Mouse (Mus musculus) hindbrain, embryonic 15.5 days (tissue): Measurements from ENCODE around the gene Akap14. TPM values are rescaled to one million over a fixed set of nuclear protein-coding genes. Genes with fewer than 3 reads are reported as not detected.
A peak's percentile ranks its signal among the peaks of the same experiment; 100 is the strongest.
"Not testable (repeated sequence)": the region's sequence is repeated elsewhere in the genome, so short reads cannot be mapped to it uniquely, and the experiment has no call there.

Experiments
- ATAC-seq: fragments of 200-750 bp; cut with Nextera tagmentation; 2 replicates; pipeline ENCODE4 v1.8.0; 2017; ENCODE audit warnings: low read depth, moderate number of reproducible peaks, moderate TSS enrichment; ENCODE audit not compliant: low FRiP score
- H3K27ac ChIP-seq: fragments of 300-500 bp; sonication (generic); replicated peaks from 2 replicates; pipeline ENCODE4 v1.5.1; 2015; ENCODE audit warnings: mild to moderate bottlenecking, inconsistent platforms
- H3K27me3 ChIP-seq: fragments of 300-500 bp; sonication (generic); 2 replicates; pipeline ENCODE4 v1.6.1; 2015; ENCODE audit warnings: control low read depth, inconsistent platforms
- H3K36me3 ChIP-seq: fragments of 300-500 bp; sonication (generic); 2 replicates; pipeline ENCODE4 v1.6.1; 2015; ENCODE audit warnings: control low read depth, inconsistent platforms
- H3K4me1 ChIP-seq: fragments of 300-500 bp; sonication (generic); replicated peaks from 2 replicates; pipeline ENCODE4 v1.6.1; 2015; ENCODE audit warnings: control low read depth, inconsistent platforms
- H3K4me2 ChIP-seq: fragments of 300-500 bp; sonication (generic); 2 replicates; pipeline ENCODE4 v1.6.1; 2015; ENCODE audit warnings: moderate library complexity, mild to moderate bottlenecking, inconsistent platforms
- H3K4me3 ChIP-seq: fragments of 300-500 bp; sonication (generic); 2 replicates; pipeline ENCODE4 v1.5.1; 2015; ENCODE audit warnings: mild to moderate bottlenecking, inconsistent platforms
- H3K9ac ChIP-seq: fragments of 300-500 bp; sonication (generic); 2 replicates; pipeline ENCODE4 v1.6.1; 2015; ENCODE audit warnings: inconsistent platforms
- H3K9me3 ChIP-seq: fragments of 300-500 bp; sonication (generic); 2 replicates; pipeline ENCODE4 v1.6.1; 2016; ENCODE audit warnings: control low read depth, inconsistent platforms
- WGBS: fragments of 180-500 bp; shearing (Covaris S2); methylation state at CpG from one replicate; pipeline ENCODE4 v1.1.7; 2015; 5-methylcytosine and 5-hydroxymethylcytosine counted together
- polyA plus RNA-seq: library from polyadenylated mRNA; unstranded; fragments of >200 nt; fragmentation: Nextera tagmentation; extraction: Ambion mirVana; gene quantifications from 2 replicates; pipeline ENCODE4 v1.2.1, GENCODE M21; 2015

The Akap14 gene
- polyA plus RNA-seq, 1 experiment from 2014 or later, result 0.22 TPM

GRCm38 (mm10) chrX:37144498-37144897 is 24.1 kb downstream of the Akap14 start:
- H3K27ac ChIP-seq, H3K4me2 ChIP-seq, H3K4me1 ChIP-seq, H3K4me3 ChIP-seq, H3K9me3 ChIP-seq, ATAC-seq, H3K9ac ChIP-seq, H3K27me3 ChIP-seq: not testable (repeated sequence)
- peaks cover 12% of the 10 kb centered on the region for H3K36me3 ChIP-seq
- WGBS, result 70% methylated on average over 2 of the region's 4 CpGs

- no peaks in the 10 kb centered on the region for H3K27me3 ChIP-seq
- WGBS, result 85% methylated on average over 3 of the region's 3 CpGs
- no peaks in the 10 kb centered on the region for H3K4me1 ChIP-seq
- no peak overlapping the region for H3K9ac ChIP-seq
- no peak overlapping the region for H3K4me3 ChIP-seq
- no peak overlapping the region for H3K27ac ChIP-seq
- no peaks in the 10 kb centered on the region for H3K9me3 ChIP-seq
- no peak for ATAC-seq
- H3K36me3 ChIP-seq, result peaks cover 6% of the 10 kb centered on the region; the same call in 1 of the 2 replicates
- H3K4me2 ChIP-seq, result no peak overlapping the region
Observed at GRCm38 (mm10) chrX:37141732-37142131, 26.9 kb downstream of the Akap14 start.

- Histone ChIP-seq H3K4me3 (peak within 1 kb of the TSS; percentile 68), H3K9ac (peak within 1 kb of the TSS; percentile 62), H3K9me3 (no peaks in the 10 kb centered on the region), H3K4me1 (peaks cover 11% of the 10 kb centered on the region), H3K4me2 (peak within 1 kb of the TSS; percentile 61), H3K27me3 (no peaks in the 10 kb centered on the region), H3K36me3 (no peaks in the 10 kb centered on the region), H3K27ac (peak within 1 kb of the TSS; percentile 80)
- 24% methylated on average over 54 of the region's 58 CpGs for WGBS
- peak; percentile 93 for ATAC-seq
Observed at GRCm38 (mm10) chrX:37126671-37127358, 41.8 kb downstream of the Akap14 start, which contains the start of gene Nkap. Gene Nkap, plus strand, starts transcription at chrX:37126795.

- H3K36me3 ChIP-seq, result no peaks in the 10 kb centered on the region
- H3K4me3 ChIP-seq, result no peak overlapping the region
- no peak overlapping the region for H3K27ac ChIP-seq
- peaks cover 11% of the 10 kb centered on the region for H3K4me1 ChIP-seq
- no peak overlapping the region for H3K4me2 ChIP-seq
- H3K9ac ChIP-seq, result no peak overlapping the region
- no peak for ATAC-seq
- WGBS, result 98% methylated on average over 7 of the region's 7 CpGs
- no peaks in the 10 kb centered on the region for H3K27me3 ChIP-seq
- H3K9me3 ChIP-seq, result no peaks in the 10 kb centered on the region
Observed at GRCm38 (mm10) chrX:37125511-37125910, 43.1 kb downstream of the Akap14 start.

- Histone ChIP-seq H3K27me3 (no peaks in the 10 kb centered on the region), H3K4me3 (no peak overlapping the region), H3K27ac (no peak overlapping the region), H3K9ac (no peak overlapping the region), H3K36me3 (no peaks in the 10 kb centered on the region), H3K4me1 (no peaks in the 10 kb centered on the region), H3K4me2 (no peak overlapping the region), H3K9me3 (no peaks in the 10 kb centered on the region)
- no peak for ATAC-seq
- WGBS, result 72% methylated on average over 5 of the region's 5 CpGs
Observed at GRCm38 (mm10) chrX:37120212-37120611, 48.4 kb downstream of the Akap14 start.

- H3K9ac ChIP-seq, result no peak overlapping the region
- H3K4me3 ChIP-seq, result no peak overlapping the region
- no peak for ATAC-seq
- no peaks in the 10 kb centered on the region for H3K27me3 ChIP-seq
- no peaks in the 10 kb centered on the region for H3K9me3 ChIP-seq
- WGBS, result 73% methylated on average over 3 of the region's 3 CpGs
- no peaks in the 10 kb centered on the region for H3K4me1 ChIP-seq
- H3K27ac ChIP-seq, result no peak overlapping the region
- no peaks in the 10 kb centered on the region for H3K36me3 ChIP-seq
- no peak overlapping the region for H3K4me2 ChIP-seq
Observed at GRCm38 (mm10) chrX:37119585-37119984, 49.1 kb downstream of the Akap14 start.

- Histone ChIP-seq H3K4me2 (no peak overlapping the region), H3K27me3 (no peaks in the 10 kb centered on the region), H3K9me3 (no peaks in the 10 kb centered on the region), H3K9ac (no peak overlapping the region), H3K27ac (no peak overlapping the region), H3K4me3 (no peak overlapping the region), H3K4me1 (no peaks in the 10 kb centered on the region), H3K36me3 (no peaks in the 10 kb centered on the region)
- no CpG with 5 or more reads among the region's 5 CpGs for WGBS
- ATAC-seq, result no peak
Observed at GRCm38 (mm10) chrX:37117085-37117484, 51.6 kb downstream of the Akap14 start.

GRCm38 (mm10) chrX:37110881-37111193 is 57.8 kb downstream of the Akap14 start:
- Histone ChIP-seq H3K9ac (no peak overlapping the region), H3K4me1 (no peaks in the 10 kb centered on the region), H3K4me2 (peak overlapping the region; percentile 58), H3K27me3 (no peaks in the 10 kb centered on the region), H3K27ac (no peak overlapping the region), H3K9me3 (no peaks in the 10 kb centered on the region), H3K4me3 (peak overlapping the region; percentile 52; the same call in 1 of the 2 replicates), H3K36me3 (0 out of 2 replicates have a peak, but pooled peaks cover 3% of the 10 kb centered on the region)
- 79% methylated on average over 4 of the region's 4 CpGs for WGBS
- ATAC-seq, result no peak

GRCm38 (mm10) chrX:37110193-37110880 is 58.3 kb downstream of the Akap14 start, which contains the start of gene Upf3b:
Gene Upf3b, minus strand, starts transcription at chrX:37110322.
- Histone ChIP-seq H3K27me3 (no peaks in the 10 kb centered on the region), H3K9ac (peak within 1 kb of the TSS; percentile 49), H3K4me3 (peak within 1 kb of the TSS; percentile 52), H3K27ac (peak within 1 kb of the TSS; percentile 85), H3K9me3 (no peaks in the 10 kb centered on the region), H3K4me1 (no peaks in the 10 kb centered on the region), H3K36me3 (0 out of 2 replicates have a peak, but pooled peaks cover 3% of the 10 kb centered on the region), H3K4me2 (peak within 1 kb of the TSS; percentile 58)
- 18% methylated on average over 30 of the region's 30 CpGs for WGBS
- ATAC-seq, result peak; percentile 98

GRCm38 (mm10) chrX:37109526-37110192 is 59.0 kb downstream of the Akap14 start:
- Histone ChIP-seq H3K27ac (peak overlapping the region; percentile 85), H3K9me3 (no peaks in the 10 kb centered on the region), H3K4me1 (no peaks in the 10 kb centered on the region), H3K4me2 (peak overlapping the region; percentile 58), H3K4me3 (peak overlapping the region; percentile 52), H3K36me3 (0 out of 2 replicates have a peak, but pooled peaks cover 3% of the 10 kb centered on the region), H3K9ac (peak overlapping the region; percentile 49), H3K27me3 (no peaks in the 10 kb centered on the region)
- 23% methylated on average over 27 of the region's 27 CpGs for WGBS
- peak; percentile 89 for ATAC-seq

GRCm38 (mm10) chrX:37103826-37104225 is 64.8 kb downstream of the Akap14 start:
- 89% methylated on average over 2 of the region's 2 CpGs for WGBS
- no peak overlapping the region for H3K9ac ChIP-seq
- H3K4me1 ChIP-seq, result no peaks in the 10 kb centered on the region
- H3K27ac ChIP-seq, result no peak overlapping the region
- ATAC-seq, result no peak
- H3K27me3 ChIP-seq, result no peaks in the 10 kb centered on the region
- H3K9me3 ChIP-seq, result no peaks in the 10 kb centered on the region
- H3K4me3 ChIP-seq, result no peak overlapping the region
- no peak overlapping the region for H3K4me2 ChIP-seq
- peaks cover 9% of the 10 kb centered on the region; the same call in 1 of the 2 replicates for H3K36me3 ChIP-seq
